Mouse (Mus musculus): ENCODE measurements at regions not wholly inside any gene's neighbourhood (a gene's known extent, or its start where the extent isn't known, plus 50 kb on each side); places are given as distances from the start of the nearest gene placed in this dataset.

DNA sequence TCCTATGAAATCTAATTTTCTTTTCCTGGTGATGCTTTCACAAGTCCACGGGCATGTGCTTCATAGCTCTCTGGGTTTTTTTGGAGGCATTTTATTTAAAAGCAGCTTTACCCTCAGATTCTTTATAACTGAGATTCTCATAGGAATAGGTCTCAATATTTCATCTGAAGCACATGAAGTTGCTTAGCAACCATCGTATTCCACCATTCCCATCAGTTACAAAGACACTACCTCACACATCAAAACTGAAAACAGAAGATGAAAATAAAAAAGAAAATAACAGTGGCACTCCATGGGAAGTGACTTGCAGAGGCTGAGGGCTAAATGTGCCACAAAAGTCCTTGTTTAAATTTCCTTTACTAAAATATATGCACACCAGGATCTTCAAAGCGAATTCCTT is 384.0 kb upstream of the 1700015G11Rik start:
- DNase-seq (ENCODE audit: low read depth, low spot score), result no peak

- DNase-seq (ENCODE audit: low read depth, low spot score), result peak; percentile 28
Measured at GRCm38 (mm10) chr7:52391793-52392192, 376.3 kb upstream of the 1700015G11Rik start.
